Mouse (Mus musculus) splenic B cell, adult 2 months (primary cell): ENCODE measurements around the gene Lhfpl2.

Experiments used
- DNase-seq: peaks from one replicate; pipeline ENCODE4 v3.0.0-alpha.2; 2011; ENCODE audit warnings: low read depth, low spot score
- H3K27me3 ChIP-seq: 2 replicates; pipeline ENCODE4 v1.6.1; 2012; ENCODE audit warnings: mild to moderate bottlenecking, low read length, moderate library complexity, mixed read lengths; ENCODE audit not compliant: control insufficient read depth, poor library complexity, insufficient read depth, severe bottlenecking
- H3K36me3 ChIP-seq: 2 replicates; pipeline ENCODE4 v1.6.1; 2012; ENCODE audit warnings: mild to moderate bottlenecking, low read length, moderate library complexity, mixed read lengths; ENCODE audit not compliant: control insufficient read depth, poor library complexity, insufficient read depth, severe bottlenecking

Gene Lhfpl2

DNA sequence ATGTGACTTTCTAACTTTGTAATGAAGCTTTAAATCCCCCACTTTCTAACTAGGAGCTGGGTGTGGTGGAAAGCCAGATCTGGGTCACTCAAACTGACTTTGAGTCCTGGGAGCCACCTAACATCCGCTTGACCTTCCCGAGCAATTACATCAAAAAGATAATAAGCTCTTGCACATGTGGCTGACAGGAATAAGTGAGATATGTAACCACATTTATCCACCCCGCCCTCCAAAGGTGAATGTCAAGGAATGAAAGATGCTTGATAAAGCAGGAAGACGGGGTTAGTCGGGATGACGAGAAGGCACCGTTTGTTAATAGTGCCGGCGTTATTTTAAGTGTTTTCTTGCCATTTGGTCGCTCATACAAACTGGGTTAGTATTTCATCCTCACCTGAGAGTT lies 41.5 kb downstream of the Lhfpl2 start:
- Histone ChIP-seq H3K27me3 (no peaks in the 10 kb centered on the region), H3K36me3 (no peaks in the 10 kb centered on the region)
- no peak for DNase-seq

DNA sequence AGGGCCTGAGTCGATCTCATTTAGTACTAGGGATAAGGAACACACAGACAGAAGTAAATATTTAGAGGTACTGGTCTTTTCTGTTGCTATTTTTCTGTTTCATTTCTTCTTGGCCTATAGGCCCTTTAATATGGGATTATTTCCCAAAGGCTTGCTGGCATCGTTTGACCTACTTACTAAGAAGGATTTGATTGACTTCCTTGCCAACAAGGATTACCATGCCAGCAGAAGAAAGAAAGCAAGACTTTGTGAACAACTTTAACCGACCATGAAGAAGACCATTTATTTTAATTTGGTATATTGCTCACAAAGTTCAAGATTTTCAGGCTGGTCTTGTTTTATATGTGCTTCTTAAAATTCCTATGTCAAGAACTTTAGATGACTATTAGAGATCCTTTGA lies 42.8 kb downstream of the Lhfpl2 start:
- Histone ChIP-seq H3K27me3 (no peaks in the 10 kb centered on the region), H3K36me3 (no peaks in the 10 kb centered on the region)
- no peak for DNase-seq

DNA sequence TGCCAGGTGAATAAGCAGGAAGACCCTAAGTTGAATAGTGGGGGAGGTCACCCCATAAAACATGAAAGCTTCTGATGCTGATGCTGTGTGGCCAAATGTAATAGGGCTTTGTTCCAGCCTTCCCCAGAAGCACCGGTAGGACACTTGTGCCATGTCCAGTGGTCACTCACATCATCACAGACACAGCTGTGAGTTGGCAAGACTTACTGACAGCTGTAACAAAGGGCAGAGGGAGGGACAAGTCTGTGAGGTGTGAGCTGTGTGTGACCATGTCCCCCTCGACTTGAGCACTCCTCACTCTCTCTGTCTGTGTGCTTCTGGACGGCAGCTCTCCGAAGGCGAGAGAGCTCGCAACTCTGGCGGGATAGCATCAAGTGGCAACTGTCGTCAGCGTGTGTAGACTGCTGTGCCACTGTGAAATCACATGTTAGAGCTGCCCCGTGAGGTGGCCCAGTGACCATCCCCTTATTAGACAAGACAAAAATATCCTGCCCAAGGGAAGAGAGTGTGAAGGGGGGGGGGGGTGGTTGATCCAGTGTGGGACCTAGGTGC lies 43.5 kb downstream of the Lhfpl2 start:
- H3K36me3 ChIP-seq: no peaks in the 10 kb centered on the region
- no peaks in the 10 kb centered on the region for H3K27me3 ChIP-seq
- no peak for DNase-seq

GRCm38 (mm10) chr13:94104866-94105475 lies 47.4 kb downstream of the Lhfpl2 start:
- H3K36me3 ChIP-seq: no peaks in the 10 kb centered on the region
- no peak for DNase-seq
- no peaks in the 10 kb centered on the region; the same call in 1 of the 2 replicates for H3K27me3 ChIP-seq

GRCm38 (mm10) chr13:94106431-94106830 lies 48.8 kb downstream of the Lhfpl2 start:
- Histone ChIP-seq H3K27me3 (no peaks in the 10 kb centered on the region; the same call in 1 of the 2 replicates), H3K36me3 (no peaks in the 10 kb centered on the region)
- no peak for DNase-seq

GRCm38 (mm10) chr13:94106983-94107382 lies 49.4 kb downstream of the Lhfpl2 start:
- DNase-seq: no peak
- Histone ChIP-seq H3K27me3 (no peaks in the 10 kb centered on the region; the same call in 1 of the 2 replicates), H3K36me3 (no peaks in the 10 kb centered on the region)

DNA sequence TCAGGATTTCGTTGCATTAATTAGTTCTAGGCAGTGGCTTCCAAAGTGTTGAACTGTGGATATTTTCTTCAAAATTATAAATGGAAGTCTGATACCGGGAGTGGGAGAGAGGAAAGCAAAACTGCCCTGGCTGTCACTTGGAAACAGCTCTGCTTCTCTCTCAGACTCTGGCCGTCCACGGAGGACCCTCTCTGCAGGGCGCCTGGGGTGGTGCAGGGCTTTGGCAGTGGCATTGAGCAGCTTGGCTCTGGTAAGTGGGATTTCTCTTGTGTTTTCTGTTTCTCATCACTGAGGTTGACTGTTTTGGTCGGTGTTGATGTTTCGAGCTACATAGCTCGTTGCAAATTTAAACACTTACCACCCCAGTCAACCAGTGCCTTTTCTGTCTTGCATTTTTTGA lies 53.0 kb downstream of the Lhfpl2 start:
- no peaks in the 10 kb centered on the region for H3K36me3 ChIP-seq
- DNase-seq: no peak
- H3K27me3 ChIP-seq: no peaks in the 10 kb centered on the region; the same call in 1 of the 2 replicates

DNA sequence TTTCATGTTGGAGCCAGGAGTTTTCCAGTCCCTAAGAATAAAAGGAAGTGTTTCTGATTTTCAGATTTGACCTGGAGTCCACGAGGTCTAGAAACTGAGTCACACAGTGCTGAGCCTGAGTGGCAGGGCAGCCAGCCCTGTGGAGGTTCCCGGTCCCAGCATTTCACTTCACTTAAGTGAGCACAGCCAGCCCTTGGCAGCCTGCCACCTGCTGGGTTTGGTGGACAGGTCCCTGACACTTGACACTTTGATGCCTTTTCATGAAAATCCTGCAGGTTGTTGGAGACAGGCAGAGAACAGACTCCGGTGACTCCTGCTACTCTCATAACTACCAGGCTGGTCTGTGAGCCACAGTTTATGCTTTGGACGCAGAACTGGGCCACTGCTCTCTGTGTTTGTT lies 57.9 kb downstream of the Lhfpl2 start:
- Histone ChIP-seq H3K27me3 (no peaks in the 10 kb centered on the region), H3K36me3 (no peaks in the 10 kb centered on the region)
- DNase-seq: no peak

GRCm38 (mm10) chr13:94116705-94117410 lies 59.3 kb downstream of the Lhfpl2 start:
- no peaks in the 10 kb centered on the region for H3K36me3 ChIP-seq
- H3K27me3 ChIP-seq: no peaks in the 10 kb centered on the region
- no peak for DNase-seq

GRCm38 (mm10) chr13:94117522-94117921 lies 59.9 kb downstream of the Lhfpl2 start:
- H3K27me3 ChIP-seq: no peaks in the 10 kb centered on the region
- no peak for DNase-seq
- H3K36me3 ChIP-seq: no peaks in the 10 kb centered on the region

DNA sequence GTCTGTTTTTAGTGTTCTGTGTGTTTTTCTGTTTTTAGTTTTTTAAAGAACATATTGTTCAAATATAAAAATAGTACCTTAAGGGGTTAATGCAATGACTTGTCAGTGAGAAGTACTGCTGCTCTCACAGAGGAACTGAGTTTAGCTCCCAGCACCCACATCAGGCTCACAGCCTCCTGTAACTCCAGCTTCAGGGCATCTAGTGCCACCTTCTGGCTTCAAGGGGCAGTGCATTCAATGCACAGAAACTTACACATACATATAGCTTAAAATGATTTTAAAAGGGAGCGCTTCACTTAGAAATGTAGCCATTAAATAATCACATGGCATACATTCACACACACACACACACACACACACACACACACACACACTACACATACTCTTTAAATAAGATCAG lies 60.5 kb downstream of the Lhfpl2 start:
- no peaks in the 10 kb centered on the region for H3K36me3 ChIP-seq
- DNase-seq: no peak
- no peaks in the 10 kb centered on the region for H3K27me3 ChIP-seq

- DNase-seq: no peak
- Histone ChIP-seq H3K27me3 (no peaks in the 10 kb centered on the region), H3K36me3 (no peaks in the 10 kb centered on the region)
Observed at GRCm38 (mm10) chr13:94119309-94119708, 61.7 kb downstream of the Lhfpl2 start.

GRCm38 (mm10) chr13:94122703-94123592 lies 65.4 kb downstream of the Lhfpl2 start:
- DNase-seq: no peak
- Histone ChIP-seq H3K36me3 (no peaks in the 10 kb centered on the region), H3K27me3 (no peaks in the 10 kb centered on the region)

DNA sequence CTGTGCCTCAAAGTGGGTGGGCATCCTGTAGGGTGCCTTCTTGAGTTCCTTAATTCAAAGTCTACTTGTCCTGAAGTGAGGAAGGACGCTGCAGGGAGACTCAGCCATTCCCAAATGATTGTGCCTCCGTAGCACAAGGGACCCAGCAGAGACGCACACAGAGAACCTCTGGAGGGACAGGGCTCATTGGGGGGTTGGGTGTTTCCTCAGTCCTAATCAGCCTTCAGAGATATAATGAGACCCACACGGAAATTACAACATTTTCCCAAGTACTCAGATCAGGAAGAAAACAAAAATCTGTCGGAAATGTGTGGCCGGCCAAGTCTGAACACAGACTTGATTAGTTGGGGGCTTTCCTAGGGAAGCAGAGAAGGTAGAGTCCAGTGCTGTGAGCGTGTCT lies 72.8 kb downstream of the Lhfpl2 start:
- Histone ChIP-seq H3K27me3 (no peaks in the 10 kb centered on the region), H3K36me3 (no peaks in the 10 kb centered on the region)
- DNase-seq: no peak

DNA sequence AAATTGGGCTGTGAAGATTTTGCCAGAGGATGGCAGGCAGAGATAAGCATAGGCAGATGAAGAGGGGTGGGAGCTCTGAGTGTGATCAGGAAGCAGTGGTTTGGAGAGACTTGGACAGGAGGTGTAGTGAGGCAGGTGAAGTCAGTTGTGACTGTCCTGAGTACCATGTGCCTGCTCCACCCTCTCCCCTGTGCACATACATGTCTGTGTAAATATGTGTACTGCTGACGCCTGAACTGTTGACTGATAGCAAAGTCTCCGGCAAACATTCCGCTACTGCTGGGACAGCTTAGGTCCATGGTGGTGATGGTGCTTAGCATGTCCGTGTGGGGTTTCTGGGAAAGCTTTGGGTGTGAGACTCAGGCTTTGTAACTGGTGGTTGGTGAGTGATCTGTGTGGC lies 73.5 kb downstream of the Lhfpl2 start:
- no peaks in the 10 kb centered on the region for H3K27me3 ChIP-seq
- H3K36me3 ChIP-seq: no peaks in the 10 kb centered on the region
- DNase-seq: no peak
